ENCODE assay signal across 20 mouse cellular contexts in genomic region chr3:66193910-66194562, GRCm38 (mm10). TPM values are rescaled to one million over a fixed set of nuclear protein-coding genes. Genes with fewer than 3 reads are reported as not detected.
DNase-seq lines count a peak whose midpoint lies in the region; ATAC-seq and TF ChIP-seq lines count a peak whose summit lies in the region.
"Had no signal": no experiment of that assay in that cellular context is flagged by ENCODE, and none has a peak within 500 bp of the region (broad histone marks: within the 10 kb centered on the region; RNA-seq: fewer than 3 reads in every experiment).

No protein-coding gene starts in this region.

- no peak for DNase-seq in hindbrain, embryonic 14.5 days (ENCODE audit: low spot score)
- DNase-seq in retina, postnatal 1 day: peak; percentile 9
- DNase-seq in retina, embryonic 14.5 days (ENCODE audit: low spot score): no peak
- DNase-seq in forebrain, postnatal 0 days: no peak
- no peak for DNase-seq in right cerebral cortex, postnatal 10 days (ENCODE audit: low spot score in 2 of 2)
- DNase-seq in right cerebral cortex, postnatal 4 days: no peak
- DNase-seq: adrenal gland, postnatal 14 days; cerebellum, adult 18-20 months; cerebellum, adult 9-11 months; cerebellum, postnatal 36 days; gastrocnemius, postnatal 10 days; heart, adult 2 months had no signal

- 65% methylated on average over 3 of the region's 3 CpGs for WGBS in hindbrain, embryonic 12.5 days
- 72% methylated on average over 3 of the region's 3 CpGs for WGBS in hindbrain, embryonic 14.5 days
- 28% methylated on average over 3 of the region's 3 CpGs for WGBS in forebrain, embryonic 13.5 days
- WGBS in forebrain, postnatal 0 days: 24% methylated on average over 3 of the region's 3 CpGs

- no peaks in the 10 kb centered on the region for H3K4me1 ChIP-seq in hindbrain, embryonic 12.5 days
- H3K4me1 ChIP-seq in hindbrain, embryonic 14.5 days (replicated peaks; ENCODE audit: control insufficient read depth, insufficient read depth, low read length): no peaks in the 10 kb centered on the region
- H3K4me1 ChIP-seq in forebrain, embryonic 13.5 days: no peaks in the 10 kb centered on the region
- no peaks in the 10 kb centered on the region for H3K4me1 ChIP-seq in forebrain, postnatal 0 days (ENCODE audit: insufficient read depth)
- H3K4me1 ChIP-seq: embryonic facial prominence, embryonic 13.5 days; heart, embryonic 12.5 days had no signal

- H3K36me3 ChIP-seq in hindbrain, embryonic 12.5 days: no peaks in the 10 kb centered on the region
- no peaks in the 10 kb centered on the region for H3K36me3 ChIP-seq in hindbrain, embryonic 14.5 days (replicated peaks; ENCODE audit: control insufficient read depth, insufficient read depth)
- H3K36me3 ChIP-seq in forebrain, embryonic 13.5 days (ENCODE audit: poor library complexity, severe bottlenecking): no peaks in the 10 kb centered on the region
- no peaks in the 10 kb centered on the region for H3K36me3 ChIP-seq in forebrain, postnatal 0 days (ENCODE audit: insufficient read depth)
- H3K36me3 ChIP-seq: embryonic facial prominence, embryonic 13.5 days; heart, embryonic 12.5 days had no signal

- no peak for ATAC-seq in hindbrain, embryonic 12.5 days (ENCODE audit: low FRiP score)
- ATAC-seq in hindbrain, embryonic 14.5 days (ENCODE audit: low FRiP score): no peak
- ATAC-seq in forebrain, embryonic 13.5 days: peak; percentile 97
- peak; percentile 87 for ATAC-seq in forebrain, postnatal 0 days
- ATAC-seq: activated CD4-positive, CD25-positive, alpha-beta regulatory T cell, adult 4 months; hindbrain, postnatal 0 days; Patski had no signal

- H3K27ac ChIP-seq in hindbrain, embryonic 12.5 days: 0 out of 2 replicates have a peak overlapping the region, but pooled peaks have one; percentile 1
- H3K27ac ChIP-seq in hindbrain, embryonic 14.5 days: no peak overlapping the region
- H3K27ac ChIP-seq in forebrain, embryonic 13.5 days: no peak overlapping the region
- no peak overlapping the region for H3K27ac ChIP-seq in forebrain, postnatal 0 days (ENCODE audit: low read depth, low read length)
- H3K27ac ChIP-seq: embryonic facial prominence, embryonic 13.5 days; heart, adult 2 months; hindbrain, postnatal 0 days had no signal

- no peak overlapping the region for H3K4me3 ChIP-seq in hindbrain, embryonic 12.5 days
- no peak overlapping the region for H3K4me3 ChIP-seq in hindbrain, embryonic 14.5 days (replicated peaks; ENCODE audit: low read length)
- no peak overlapping the region for H3K4me3 ChIP-seq in forebrain, embryonic 13.5 days
- H3K4me3 ChIP-seq in forebrain, postnatal 0 days (ENCODE audit: low read depth, low read length): no peak overlapping the region
- H3K4me3 ChIP-seq: embryonic facial prominence, embryonic 13.5 days; heart, adult 2 months; heart, embryonic 12.5 days had no signal

- H3K27me3 ChIP-seq in hindbrain, embryonic 12.5 days: no peaks in the 10 kb centered on the region
- no peaks in the 10 kb centered on the region for H3K27me3 ChIP-seq in hindbrain, embryonic 14.5 days (ENCODE audit: control insufficient read depth, insufficient read depth, low read length)
- H3K27me3 ChIP-seq in forebrain, embryonic 13.5 days: no peaks in the 10 kb centered on the region
- no peaks in the 10 kb centered on the region for H3K27me3 ChIP-seq in forebrain, postnatal 0 days (ENCODE audit: insufficient read depth, low read length)
- H3K27me3 ChIP-seq: embryonic facial prominence, embryonic 13.5 days; heart, embryonic 12.5 days; Patski had no signal

- H3K9ac ChIP-seq in hindbrain, embryonic 12.5 days: no peak overlapping the region
- H3K9ac ChIP-seq in hindbrain, embryonic 14.5 days: no peak overlapping the region
- no peak overlapping the region for H3K9ac ChIP-seq in forebrain, embryonic 13.5 days
- H3K9ac ChIP-seq in forebrain, postnatal 0 days: no peak overlapping the region
- H3K9ac ChIP-seq: embryonic facial prominence, embryonic 13.5 days; heart, embryonic 12.5 days had no signal

- no peak for TF ChIP-seq CTCF in forebrain, postnatal 0 days (IDR thresholded peaks at IDR 0.05; ENCODE audit: low read depth)

- H3K4me2 ChIP-seq in hindbrain, embryonic 12.5 days (replicated peaks): no peak overlapping the region
- H3K4me2 ChIP-seq in hindbrain, embryonic 14.5 days (replicated peaks): no peak overlapping the region
- H3K4me2 ChIP-seq in forebrain, embryonic 13.5 days: no peak overlapping the region
- H3K4me2 ChIP-seq in forebrain, postnatal 0 days (ENCODE audit: low read depth): no peak overlapping the region
- H3K4me2 ChIP-seq: embryonic facial prominence, embryonic 13.5 days; heart, embryonic 12.5 days had no signal

- H3K9me3 ChIP-seq in hindbrain, embryonic 12.5 days (replicated peaks): no peaks in the 10 kb centered on the region
- no peaks in the 10 kb centered on the region for H3K9me3 ChIP-seq in hindbrain, embryonic 14.5 days (ENCODE audit: control insufficient read depth, low read length)
- H3K9me3 ChIP-seq in forebrain, embryonic 13.5 days (replicated peaks): no peaks in the 10 kb centered on the region
- no peaks in the 10 kb centered on the region for H3K9me3 ChIP-seq in forebrain, postnatal 0 days (ENCODE audit: low read length)
- H3K9me3 ChIP-seq: embryonic facial prominence, embryonic 13.5 days; heart, embryonic 12.5 days had no signal

RNA-seq across cellular contexts. Expression of gene Ptx3, which starts 25.7 kb away (rescaled TPM):
- 39.4 and 44.9 TPM in 2 replicates for polyA plus RNA-seq in hindbrain, embryonic 12.5 days (2016; fragmentation: Nextera tagmentation; extraction: Ambion mirVana)
- polyA plus RNA-seq in hindbrain, embryonic 14.5 days (2014; fragmentation: Nextera tagmentation; extraction: Ambion mirVana): 2.1 and 3.6 TPM in 2 replicates
- 22.6 and 24.5 TPM in 2 replicates for polyA plus RNA-seq in forebrain, embryonic 13.5 days (2015; fragmentation: Nextera tagmentation; extraction: Ambion mirVana)
- 2.9 and 3.0 TPM in 2 replicates for total RNA-seq in forebrain, postnatal 0 days (2014; rRNA removed)
- polyA plus RNA-seq in forebrain, postnatal 0 days (2015; fragmentation: Nextera tagmentation; extraction: Ambion mirVana): 8.4 TPM in 2 replicates
- total RNA-seq: MEL had no signal
- polyA plus RNA-seq: activated CD4-positive, CD25-positive, alpha-beta regulatory T cell, adult 4 months had no signal

Comparison
In these comparisons a context has a peak if more than half of its experiments do, and no peak if none do; other contexts are left out.
1. ATAC-seq: peak in forebrain, embryonic 13.5 days (single experiment) and forebrain, postnatal 0 days (single experiment); none in hindbrain, embryonic 12.5 days (single experiment) and hindbrain, embryonic 14.5 days (single experiment).